ENCODE assay signal across 8 mouse cellular contexts in genomic region chr19:11349698-11350481, GRCm38 (mm10). TPM values are rescaled to one million over a fixed set of nuclear protein-coding genes. Genes with fewer than 3 reads are reported as not detected.
A peak's percentile ranks its signal among the peaks of the same experiment; 100 is the strongest.
DNase-seq lines count a peak whose midpoint lies in the region; ATAC-seq lines count a peak whose summit lies in the region.
"Had no signal": no experiment of that assay in that cellular context is flagged by ENCODE, and none has a peak within 500 bp of the region (broad histone marks: within the 10 kb centered on the region; RNA-seq: fewer than 3 reads in every experiment).

No protein-coding gene starts in this region.

- peak overlapping the region; percentile 34; the same call in 1 of the 2 replicates for H3K27ac ChIP-seq in brown adipose tissue, adult 24 weeks (replicated peaks; ENCODE audit: low read depth, low read length)
- no peak overlapping the region for H3K27ac ChIP-seq in neural tube, embryonic 15.5 days (replicated peaks)
- H3K27ac ChIP-seq: neural tube, embryonic 12.5 days had no signal

- H3K4me1 ChIP-seq in brown adipose tissue, adult 24 weeks (ENCODE audit: control insufficient read depth, insufficient read depth, insufficient read length, low read length) = no peaks in the 10 kb centered on the region
- no peaks in the 10 kb centered on the region for H3K4me1 ChIP-seq in neural tube, embryonic 15.5 days
- H3K4me1 ChIP-seq: neural tube, embryonic 12.5 days had no signal

- 64% methylated on average over 7 of the region's 7 CpGs for whole genome bisulfite sequencing in neural tube, embryonic 15.5 days

- no peak overlapping the region for H3K9ac ChIP-seq in neural tube, embryonic 15.5 days (replicated peaks)
- H3K9ac ChIP-seq: neural tube, embryonic 12.5 days had no signal

- H3K9me3 ChIP-seq in neural tube, embryonic 15.5 days (replicated peaks) = no peaks in the 10 kb centered on the region
- H3K9me3 ChIP-seq: neural tube, embryonic 12.5 days had no signal

- H3K36me3 ChIP-seq in neural tube, embryonic 15.5 days = no peaks in the 10 kb centered on the region
- H3K36me3 ChIP-seq: neural tube, embryonic 12.5 days had no signal

- H3K4me2 ChIP-seq in neural tube, embryonic 15.5 days = no peak overlapping the region
- H3K4me2 ChIP-seq: neural tube, embryonic 12.5 days had no signal

- H3K27me3 ChIP-seq in neural tube, embryonic 15.5 days (replicated peaks) = no peaks in the 10 kb centered on the region
- H3K27me3 ChIP-seq: neural tube, embryonic 12.5 days had no signal

- DNase-seq in lung, postnatal 14 days = peak; percentile 6
- no peak for DNase-seq in lung, postnatal 36 days
- peak; percentile 6 for DNase-seq in heart, postnatal 4 days
- peak; percentile 5 to 14 for DNase-seq in layer of hippocampus, postnatal 36 days
- DNase-seq in urinary bladder, postnatal 25 days (ENCODE audit: low spot score) = no peak

- H3K4me3 ChIP-seq in brown adipose tissue, adult 24 weeks (ENCODE audit: insufficient read depth, low read depth, low read length) = no peak overlapping the region
- no peak overlapping the region for H3K4me3 ChIP-seq in neural tube, embryonic 15.5 days (replicated peaks)
- H3K4me3 ChIP-seq: neural tube, embryonic 12.5 days had no signal

- no peak for ATAC-seq in neural tube, embryonic 15.5 days (ENCODE audit: low FRiP score)

RNA-seq across cellular contexts. Expression of gene Ms4a7, which starts 13.9 kb away (rescaled TPM):
- polyA plus RNA-seq in brown adipose tissue, adult 24 weeks (2012; ENCODE audit: insufficient read depth, insufficient read length, missing spikeins) = 3.8 and 4.1 TPM in 2 replicates
- total RNA-seq in heart, postnatal 4 days (2021) = 1 to 10 TPM; 1.4 to 2.4 TPM
- total RNA-seq in layer of hippocampus, postnatal 36 days (2021) = under 1 TPM; 0.30 to 0.35 TPM
- 3.8 and 4.2 TPM in 2 replicates for polyA plus RNA-seq in neural tube, embryonic 15.5 days (2015; fragmentation: Nextera tagmentation; extraction: Ambion mirVana)

RNA-seq across cellular contexts. Expression of gene Ms4a4a, which starts 25.4 kb away (rescaled TPM):
- 2.3 TPM in 1 of 2 replicates, not detected in the other for polyA plus RNA-seq in brown adipose tissue, adult 24 weeks (2012; ENCODE audit: insufficient read depth, insufficient read length, missing spikeins)
- 1 to 10 TPM; 1.6 to 2.5 TPM for total RNA-seq in heart, postnatal 4 days (2021)
- total RNA-seq in layer of hippocampus, postnatal 36 days (2021) = under 1 TPM; 0.57 to 0.78 TPM
- polyA plus RNA-seq in neural tube, embryonic 15.5 days (2015; fragmentation: Nextera tagmentation; extraction: Ambion mirVana) = 3.3 and 4.2 TPM in 2 replicates

RNA-seq across cellular contexts. Expression of gene Ms4a14, which starts 35.6 kb away (rescaled TPM):
- polyA plus RNA-seq in brown adipose tissue, adult 24 weeks (2012; ENCODE audit: insufficient read depth, insufficient read length, missing spikeins) = 0.38 and 0.59 TPM in 2 replicates
- not detected for total RNA-seq in heart, postnatal 4 days (2021)
- not detected for total RNA-seq in layer of hippocampus, postnatal 36 days (2021)
- 0.05 TPM in 1 of 2 replicates, not detected in the other for polyA plus RNA-seq in neural tube, embryonic 15.5 days (2015; fragmentation: Nextera tagmentation; extraction: Ambion mirVana)
- polyA plus RNA-seq: neural tube, embryonic 12.5 days had no signal

RNA-seq across cellular contexts. Expression of gene Ms4a4c, which starts 54.7 kb away (rescaled TPM):
- polyA plus RNA-seq in brown adipose tissue, adult 24 weeks (2012; ENCODE audit: insufficient read depth, insufficient read length, missing spikeins) = 0.71 TPM in 1 of 2 replicates, not detected in the other
- total RNA-seq in heart, postnatal 4 days (2021) = not detected
- not detected for total RNA-seq in layer of hippocampus, postnatal 36 days (2021)
- polyA plus RNA-seq in neural tube, embryonic 15.5 days (2015; fragmentation: Nextera tagmentation; extraction: Ambion mirVana) = 0.69 and 1.1 TPM in 2 replicates

Comparison
In these comparisons a context has a peak if more than half of its experiments do, and no peak if none do; other contexts are left out.
1. DNase-seq: peak in lung, postnatal 14 days (single experiment), heart, postnatal 4 days (single experiment) and layer of hippocampus, postnatal 36 days (2 of 2); none in lung, postnatal 36 days (single experiment) and urinary bladder, postnatal 25 days (single experiment).